Comparison of ENCODE assay signal across 29 mouse cellular contexts in the genomic region with DNA sequence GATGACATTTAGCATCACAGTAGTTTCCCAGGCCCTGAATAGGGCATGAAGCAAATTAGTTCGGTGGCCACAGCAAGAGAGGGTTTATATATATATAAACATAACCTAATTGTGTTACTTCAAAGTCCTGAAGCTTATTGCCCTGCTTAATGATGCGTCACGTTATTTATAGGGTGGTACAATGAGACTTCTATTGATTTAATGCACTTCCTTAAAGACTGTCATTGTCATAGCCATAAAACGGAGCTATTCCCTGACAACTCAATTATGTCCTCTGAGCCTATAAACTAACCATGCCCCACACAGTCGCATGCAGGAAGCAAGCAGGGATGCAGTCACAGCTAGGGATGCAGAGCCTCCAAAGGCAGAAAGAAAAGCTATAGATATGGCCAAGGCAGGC. TPM values are rescaled to one million over a fixed set of nuclear protein-coding genes. Genes with fewer than 3 reads are reported as not detected.
DNase-seq lines count a peak whose midpoint lies in the region; ATAC-seq and TF ChIP-seq lines count a peak whose summit lies in the region.
"Had no signal": no experiment of that assay in that cellular context is flagged by ENCODE, and none has a peak within 500 bp of the region (broad histone marks: within the 10 kb centered on the region; RNA-seq: fewer than 3 reads in every experiment).

No protein-coding gene starts in this region.

- ATAC-seq in hindbrain, embryonic 13.5 days (ENCODE audit: low FRiP score) = peak; percentile 49; the same call in 1 of the 2 replicates
- ATAC-seq in hindbrain, embryonic 12.5 days (ENCODE audit: low FRiP score) = no peak
- ATAC-seq in kidney, postnatal 0 days (replicated peaks; ENCODE audit: low FRiP score, low read depth) = no peak
- ATAC-seq in neural tube, embryonic 14.5 days (ENCODE audit: low read depth) = peak; percentile 85
- ATAC-seq: forebrain, embryonic 15.5 days had no signal

- H3K9me3 ChIP-seq in hindbrain, embryonic 13.5 days = no peaks in the 10 kb centered on the region
- H3K9me3 ChIP-seq in hindbrain, embryonic 12.5 days (replicated peaks) = no peaks in the 10 kb centered on the region
- no peaks in the 10 kb centered on the region for H3K9me3 ChIP-seq in kidney, postnatal 0 days (replicated peaks; ENCODE audit: low read length)
- no peaks in the 10 kb centered on the region for H3K9me3 ChIP-seq in neural tube, embryonic 14.5 days (ENCODE audit: control insufficient read depth, low read length)
- H3K9me3 ChIP-seq: embryonic facial prominence, embryonic 13.5 days; forebrain, embryonic 10.5 days; forebrain, embryonic 15.5 days; hindbrain, embryonic 15.5 days; limb, embryonic 12.5 days; liver, embryonic 15.5 days; midbrain, embryonic 12.5 days; stomach, embryonic 15.5 days had no signal

- WGBS in hindbrain, embryonic 13.5 days = 53% methylated on average over 5 of the region's 5 CpGs
- WGBS in hindbrain, embryonic 12.5 days = 60% methylated on average over 5 of the region's 5 CpGs
- WGBS in kidney, postnatal 0 days = 9% methylated on average over 5 of the region's 5 CpGs
- 12% methylated on average over 5 of the region's 5 CpGs for WGBS in neural tube, embryonic 14.5 days

- TF ChIP-seq CTCF in kidney, postnatal 0 days (IDR thresholded peaks at IDR 0.05; ENCODE audit: low read depth) = no peak

- no peak overlapping the region for H3K4me2 ChIP-seq in hindbrain, embryonic 13.5 days
- no peak overlapping the region for H3K4me2 ChIP-seq in hindbrain, embryonic 12.5 days (replicated peaks)
- no peak overlapping the region for H3K4me2 ChIP-seq in kidney, postnatal 0 days (ENCODE audit: low read length)
- no peak overlapping the region for H3K4me2 ChIP-seq in neural tube, embryonic 14.5 days (ENCODE audit: low read depth, low read length)
- H3K4me2 ChIP-seq: embryonic facial prominence, embryonic 13.5 days; forebrain, embryonic 15.5 days; heart, embryonic 11.5 days; hindbrain, embryonic 15.5 days; limb, embryonic 12.5 days; liver, embryonic 15.5 days; midbrain, embryonic 12.5 days; stomach, embryonic 15.5 days had no signal

- DNase-seq in kidney, postnatal 0 days (ENCODE audit: low spot score) = peak; percentile 29
- no peak for DNase-seq in kidney, postnatal 14 days
- peak; percentile 62 for DNase-seq in forelimb bud, embryonic 11.5 days (ENCODE audit: low read depth, low spot score)
- no peak for DNase-seq in urinary bladder, postnatal 10 days (ENCODE audit: low spot score)
- DNase-seq: adrenal gland, adult 8-10 months; cerebellum, adult 2 months; cerebellum, postnatal 36 days; embryo, embryonic 11 days; gastrocnemius, adult 2 months; gastrocnemius, postnatal 36 days; heart, adult 18-20 months; heart, postnatal 36 days; kidney, adult 18-20 months; lung, postnatal 36 days; right cerebral cortex, postnatal 25 days had no signal

- no peak overlapping the region for H3K9ac ChIP-seq in hindbrain, embryonic 13.5 days
- H3K9ac ChIP-seq in hindbrain, embryonic 12.5 days = no peak overlapping the region
- no peak overlapping the region for H3K9ac ChIP-seq in kidney, postnatal 0 days (ENCODE audit: low read depth, low read length)
- no peak overlapping the region for H3K9ac ChIP-seq in neural tube, embryonic 14.5 days (replicated peaks; ENCODE audit: low read depth, low read length)
- H3K9ac ChIP-seq: embryonic facial prominence, embryonic 13.5 days; forebrain, embryonic 15.5 days; hindbrain, embryonic 15.5 days; limb, embryonic 12.5 days; liver, embryonic 15.5 days; midbrain, embryonic 12.5 days; stomach, embryonic 15.5 days had no signal

- no peak overlapping the region for H3K27ac ChIP-seq in hindbrain, embryonic 13.5 days
- H3K27ac ChIP-seq in hindbrain, embryonic 12.5 days = no peak overlapping the region
- no peak overlapping the region for H3K27ac ChIP-seq in kidney, postnatal 0 days
- H3K27ac ChIP-seq in neural tube, embryonic 14.5 days (ENCODE audit: low read depth, low read length) = no peak overlapping the region
- H3K27ac ChIP-seq: embryonic facial prominence, embryonic 13.5 days; forebrain, embryonic 10.5 days; forebrain, embryonic 15.5 days; gastrocnemius, adult 2 months; hindbrain, embryonic 15.5 days; limb, embryonic 12.5 days; liver, embryonic 15.5 days; midbrain, embryonic 12.5 days; stomach, embryonic 15.5 days had no signal

- H3K4me1 ChIP-seq in hindbrain, embryonic 13.5 days (replicated peaks) = no peaks in the 10 kb centered on the region
- H3K4me1 ChIP-seq in hindbrain, embryonic 12.5 days = no peaks in the 10 kb centered on the region
- no peaks in the 10 kb centered on the region for H3K4me1 ChIP-seq in kidney, postnatal 0 days (replicated peaks; ENCODE audit: insufficient read depth, low read length)
- H3K4me1 ChIP-seq in neural tube, embryonic 14.5 days (ENCODE audit: control insufficient read depth, insufficient read depth, low read length) = no peaks in the 10 kb centered on the region
- H3K4me1 ChIP-seq: embryonic facial prominence, embryonic 13.5 days; forebrain, embryonic 10.5 days; forebrain, embryonic 15.5 days; hindbrain, embryonic 15.5 days; liver, embryonic 15.5 days; midbrain, embryonic 12.5 days; stomach, embryonic 15.5 days had no signal

- no peak overlapping the region for H3K4me3 ChIP-seq in hindbrain, embryonic 13.5 days
- no peak overlapping the region for H3K4me3 ChIP-seq in hindbrain, embryonic 12.5 days
- H3K4me3 ChIP-seq in kidney, postnatal 0 days (replicated peaks; ENCODE audit: low read depth, low read length) = no peak overlapping the region
- no peak overlapping the region for H3K4me3 ChIP-seq in neural tube, embryonic 14.5 days (ENCODE audit: low read depth, low read length)
- H3K4me3 ChIP-seq: embryonic facial prominence, embryonic 13.5 days; forebrain, embryonic 10.5 days; forebrain, embryonic 15.5 days; gastrocnemius, adult 2 months; hindbrain, embryonic 15.5 days; limb, embryonic 12.5 days; liver, embryonic 15.5 days; midbrain, embryonic 12.5 days; myocyte; stomach, embryonic 15.5 days had no signal

- H3K27me3 ChIP-seq in hindbrain, embryonic 13.5 days = no peaks in the 10 kb centered on the region
- no peaks in the 10 kb centered on the region for H3K27me3 ChIP-seq in hindbrain, embryonic 12.5 days
- no peaks in the 10 kb centered on the region for H3K27me3 ChIP-seq in kidney, postnatal 0 days (ENCODE audit: insufficient read depth, low read length)
- no peaks in the 10 kb centered on the region for H3K27me3 ChIP-seq in neural tube, embryonic 14.5 days (ENCODE audit: control insufficient read depth, insufficient read depth, low read length)
- H3K27me3 ChIP-seq: embryonic facial prominence, embryonic 13.5 days; forebrain, embryonic 15.5 days; hindbrain, embryonic 15.5 days; liver, embryonic 15.5 days; midbrain, embryonic 12.5 days; stomach, embryonic 15.5 days had no signal

- 0 out of 2 replicates have a peak, but pooled peaks cover 2% of the 10 kb centered on the region for H3K36me3 ChIP-seq in hindbrain, embryonic 13.5 days
- no peaks in the 10 kb centered on the region for H3K36me3 ChIP-seq in hindbrain, embryonic 12.5 days
- no peaks in the 10 kb centered on the region for H3K36me3 ChIP-seq in kidney, postnatal 0 days (ENCODE audit: insufficient read depth, low read length)
- no peaks in the 10 kb centered on the region for H3K36me3 ChIP-seq in neural tube, embryonic 14.5 days (ENCODE audit: control insufficient read depth, insufficient read depth, low read length)
- H3K36me3 ChIP-seq: embryonic facial prominence, embryonic 13.5 days; forebrain, embryonic 10.5 days; forebrain, embryonic 15.5 days; G1E; limb, embryonic 12.5 days; liver, embryonic 15.5 days; midbrain, embryonic 12.5 days; stomach, embryonic 15.5 days had no signal

RNA-seq across cellular contexts. Expression of gene Trim32, which starts 37.8 kb away (rescaled TPM):
- 139 and 145 TPM in 2 replicates for polyA plus RNA-seq in hindbrain, embryonic 13.5 days (2015; fragmentation: Nextera tagmentation; extraction: Ambion mirVana)
- polyA plus RNA-seq in hindbrain, embryonic 12.5 days (2016; fragmentation: Nextera tagmentation; extraction: Ambion mirVana) = 86.1 and 92.1 TPM in 2 replicates
- 34.7 and 34.8 TPM in 2 replicates for polyA plus RNA-seq in kidney, postnatal 0 days (2015; fragmentation: Nextera tagmentation; extraction: Ambion mirVana)
- polyA plus RNA-seq in neural tube, embryonic 14.5 days (2014; fragmentation: Nextera tagmentation; extraction: Ambion mirVana) = 188 and 189 TPM in 2 replicates
- polyA plus RNA-seq: G1E had no signal

Comparison
In these comparisons a context has a peak if more than half of its experiments do, and no peak if none do; other contexts are left out.
1. ATAC-seq: peak in hindbrain, embryonic 13.5 days (single experiment) and neural tube, embryonic 14.5 days (single experiment); none in hindbrain, embryonic 12.5 days (single experiment) and kidney, postnatal 0 days (single experiment).
2. DNase-seq: peak in kidney, postnatal 0 days (single experiment) and forelimb bud, embryonic 11.5 days (single experiment); none in kidney, postnatal 14 days (single experiment) and urinary bladder, postnatal 10 days (single experiment).